Mouse (Mus musculus) midbrain, embryonic 11.5 days (tissue): ENCODE results near the gene Ednra. TPM values are rescaled to one million over a fixed set of nuclear protein-coding genes. Genes with fewer than 3 reads are reported as not detected.

Experiments used
- ATAC-seq: fragments of 200-750 bp; cut with Nextera tagmentation; 2 replicates; pipeline ENCODE4 v1.8.0; 2017; ENCODE audit warnings: moderate TSS enrichment, moderate library complexity; ENCODE audit not compliant: low FRiP score
- DNase-seq: peaks from one replicate; pipeline ENCODE4 v3.0.0; 2015; ENCODE audit warnings: low spot score; ENCODE audit errors: missing footprints
- H3K27ac ChIP-seq: fragments of 300-500 bp; sonication (generic); 2 replicates; pipeline ENCODE4 v1.5.1; 2014; ENCODE audit warnings: low read depth, low read length
- H3K27me3 ChIP-seq: fragments of 300-500 bp; sonication (generic); 2 replicates; pipeline ENCODE4 v1.6.1; 2014; ENCODE audit warnings: mild to moderate bottlenecking, low read length, moderate library complexity, mixed read lengths; ENCODE audit not compliant: control insufficient read depth, insufficient read depth
- H3K36me3 ChIP-seq: fragments of 300-500 bp; sonication (generic); 2 replicates; pipeline ENCODE4 v1.6.1; 2014; ENCODE audit warnings: mild to moderate bottlenecking, low read length, moderate library complexity, mixed read lengths; ENCODE audit not compliant: control insufficient read depth, insufficient read depth
- H3K4me1 ChIP-seq: fragments of 300-500 bp; sonication (generic); 2 replicates; pipeline ENCODE4 v1.6.1; 2014; ENCODE audit warnings: low read length; ENCODE audit not compliant: control insufficient read depth, insufficient read depth
- H3K4me2 ChIP-seq: fragments of 300-500 bp; sonication (generic); 2 replicates; pipeline ENCODE4 v1.6.1; 2014; ENCODE audit warnings: mild to moderate bottlenecking, moderate library complexity
- H3K4me3 ChIP-seq: fragments of 300-500 bp; sonication (generic); 2 replicates; pipeline ENCODE4 v1.5.1; 2014; ENCODE audit warnings: low read depth, low read length
- H3K9ac ChIP-seq: fragments of 300-500 bp; sonication (generic); 2 replicates; pipeline ENCODE4 v1.6.1; 2014; ENCODE audit warnings: low read length
- H3K9me3 ChIP-seq: fragments of 300-500 bp; sonication (generic); 2 replicates; pipeline ENCODE4 v1.6.1; 2016; ENCODE audit warnings: low read length; ENCODE audit not compliant: control insufficient read depth
- WGBS: fragments of 180-500 bp; shearing (Covaris S2); extraction: QIAGEN DNeasy Blood & Tissue Kit; methylation state at CpG from one replicate; pipeline ENCODE4 v1.1.7; 2014; 5-methylcytosine and 5-hydroxymethylcytosine counted together
- polyA plus RNA-seq: library from polyadenylated mRNA; unstranded; fragments of >200 nt; fragmentation: Nextera tagmentation; extraction: Ambion mirVana; gene quantifications from 2 replicates; pipeline ENCODE4 v1.2.1, GENCODE M21; 2014

The Ednra gene
- polyA plus RNA-seq, 1 experiment from 2014 or later: 13.4 TPM

DNA sequence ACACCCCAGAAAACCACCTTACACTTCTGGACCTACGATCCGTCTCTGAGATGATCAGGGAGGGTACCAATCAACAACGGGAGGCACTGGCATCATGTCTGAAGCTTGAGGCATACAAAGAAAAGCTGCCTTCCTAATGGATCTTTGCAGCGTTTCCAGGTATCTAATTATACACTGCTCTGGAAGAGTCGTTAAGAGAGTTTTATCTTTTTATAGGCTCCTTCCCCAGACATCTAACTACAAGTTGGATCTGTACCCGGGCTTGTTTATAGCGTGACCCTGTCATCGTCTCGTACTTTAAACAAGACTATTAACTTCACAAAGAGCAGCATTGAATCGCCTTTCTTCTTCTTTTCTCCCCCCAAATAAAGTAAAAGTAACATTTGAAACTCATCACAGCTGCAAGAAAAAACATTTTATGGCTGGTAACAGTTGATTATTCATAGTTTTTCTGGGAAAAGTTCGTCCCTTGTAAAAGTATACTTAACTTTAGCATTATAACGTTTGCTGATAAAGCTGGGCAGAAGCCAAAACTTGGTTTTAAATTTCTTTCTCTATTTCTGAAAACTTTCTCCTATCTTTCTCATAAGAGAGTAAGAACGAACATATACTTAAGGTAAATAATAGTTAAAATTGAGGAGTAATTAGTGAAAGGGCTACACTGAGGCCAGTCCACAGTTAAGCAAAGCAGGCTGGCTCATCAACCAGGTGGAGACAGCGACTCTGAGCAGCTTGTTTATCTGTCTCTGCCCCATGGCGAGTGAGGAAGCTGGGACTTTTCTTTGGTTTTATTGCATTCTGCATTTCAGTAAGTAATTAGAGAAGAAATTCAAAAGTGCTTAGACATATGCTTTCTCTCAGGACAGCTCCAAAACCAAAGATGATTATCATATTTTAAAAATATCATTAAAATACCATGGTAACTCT, 42.0 kb downstream of the Ednra start:
- WGBS: 84% methylated on average over 15 of the region's 15 CpGs
- Histone ChIP-seq H3K9ac (no peak overlapping the region), H3K4me2 (no peak overlapping the region), H3K9me3 (no peaks in the 10 kb centered on the region), H3K27ac (no peak overlapping the region), H3K4me3 (no peak overlapping the region), H3K4me1 (no peaks in the 10 kb centered on the region), H3K36me3 (no peaks in the 10 kb centered on the region), H3K27me3 (no peaks in the 10 kb centered on the region)
- ATAC-seq (no peak), DNase-seq (peak; percentile 44)

DNA sequence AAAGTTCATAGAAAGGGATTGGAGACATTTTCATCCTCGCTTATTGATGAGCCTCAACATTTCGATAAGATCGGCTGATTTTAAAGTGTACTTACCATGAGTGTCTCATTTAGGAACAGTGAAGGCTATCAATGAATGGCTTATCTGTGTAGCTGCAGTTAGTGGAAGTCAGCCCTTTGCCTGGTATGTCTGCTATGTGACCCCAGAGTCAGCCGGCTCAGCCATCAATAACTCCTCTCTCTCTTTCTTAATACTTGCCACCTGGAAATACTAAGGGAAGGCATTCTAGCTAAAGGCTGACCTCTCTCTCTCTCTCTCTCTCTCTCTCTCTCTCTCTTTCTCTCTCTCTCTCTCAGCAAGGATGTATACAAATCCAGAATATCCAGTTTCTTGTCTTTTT, 52.2 kb downstream of the Ednra start:
- DNase-seq (peak; percentile 76), ATAC-seq (no peak)
- no peaks in the 10 kb centered on the region for H3K27me3 ChIP-seq
- no peaks in the 10 kb centered on the region for H3K36me3 ChIP-seq
- no peak overlapping the region for H3K9ac ChIP-seq
- H3K4me1 ChIP-seq: no peaks in the 10 kb centered on the region
- H3K4me3 ChIP-seq: no peak overlapping the region
- H3K9me3 ChIP-seq: no peaks in the 10 kb centered on the region
- WGBS: 82% methylated on average over 4 of the region's 4 CpGs
- H3K4me2 ChIP-seq: no peak overlapping the region
- H3K27ac ChIP-seq: no peak overlapping the region

DNA sequence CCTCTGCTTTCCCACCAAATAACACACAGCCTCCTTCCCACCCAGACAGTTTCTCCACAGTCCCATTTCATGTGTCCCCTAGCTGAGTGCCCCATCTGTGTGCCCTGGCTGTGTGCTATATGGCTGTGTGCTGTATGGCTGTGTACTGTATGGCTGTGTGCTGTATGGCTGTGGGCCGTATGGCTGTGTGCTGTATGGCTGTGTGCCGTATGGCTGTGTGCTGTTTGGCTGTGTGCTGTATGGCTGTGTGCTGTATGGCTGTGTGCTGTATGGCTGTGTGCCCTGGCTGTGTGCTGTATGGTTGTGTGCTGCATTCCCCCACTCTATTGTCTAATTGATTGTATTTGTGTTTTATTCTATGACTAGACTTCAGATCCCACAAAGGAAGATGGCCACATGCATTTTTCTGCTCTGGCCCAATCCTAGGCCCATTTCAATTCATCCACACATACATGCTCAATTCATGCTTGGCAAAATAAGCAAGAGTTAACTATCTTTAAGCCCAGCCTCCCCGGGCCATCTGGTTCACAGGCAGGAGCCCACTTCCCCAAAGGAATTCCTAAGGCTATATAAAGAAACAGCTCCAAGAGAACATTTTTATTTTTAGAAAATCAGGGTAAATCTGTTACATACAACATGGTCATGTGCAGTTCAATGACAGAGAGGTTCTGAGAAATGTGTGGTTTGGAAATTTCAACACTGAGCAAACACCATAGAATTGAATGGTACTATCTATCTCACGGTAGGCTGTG, 53.5 kb downstream of the Ednra start:
- H3K27me3 ChIP-seq: no peaks in the 10 kb centered on the region
- 89% methylated on average over 4 of the region's 4 CpGs for WGBS
- no peak for ATAC-seq

DNA sequence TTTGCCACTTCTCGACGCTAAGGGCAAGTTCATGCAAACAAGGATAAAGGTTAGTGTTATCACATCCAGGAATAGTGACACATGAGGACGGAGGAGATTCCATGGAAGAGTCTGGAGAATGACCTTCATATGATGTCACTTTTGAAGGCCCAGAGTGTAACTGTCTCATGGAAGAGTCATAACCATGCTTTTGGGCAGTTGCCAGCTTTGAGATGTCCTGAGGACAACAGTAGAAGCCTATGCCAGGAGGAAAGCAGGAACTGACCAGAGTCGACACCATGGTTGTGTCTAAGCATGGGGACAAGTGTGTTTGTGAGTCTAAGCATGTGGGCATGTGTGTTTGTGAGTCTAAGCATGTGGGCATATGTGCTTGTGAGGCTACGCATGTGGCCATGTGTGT, 56.3 kb downstream of the Ednra start:
- no peak for ATAC-seq
- H3K9ac ChIP-seq: no peak overlapping the region
- no peaks in the 10 kb centered on the region for H3K36me3 ChIP-seq
- H3K4me1 ChIP-seq: no peaks in the 10 kb centered on the region
- no peaks in the 10 kb centered on the region for H3K9me3 ChIP-seq
- no peak overlapping the region for H3K4me2 ChIP-seq
- WGBS: 91% methylated on average over 5 of the region's 5 CpGs
- H3K27me3 ChIP-seq: no peaks in the 10 kb centered on the region
- no peak overlapping the region for H3K27ac ChIP-seq
- no peak for DNase-seq
- no peak overlapping the region for H3K4me3 ChIP-seq

More for the DNA sequence above, 53.5 kb downstream of the Ednra start:
- Histone ChIP-seq H3K4me3 (no peak overlapping the region), H3K36me3 (no peaks in the 10 kb centered on the region), H3K27ac (no peak overlapping the region), H3K9me3 (no peaks in the 10 kb centered on the region), H3K4me1 (no peaks in the 10 kb centered on the region), H3K9ac (no peak overlapping the region), H3K4me2 (no peak overlapping the region)
- DNase-seq: peak; percentile 23

DNA sequence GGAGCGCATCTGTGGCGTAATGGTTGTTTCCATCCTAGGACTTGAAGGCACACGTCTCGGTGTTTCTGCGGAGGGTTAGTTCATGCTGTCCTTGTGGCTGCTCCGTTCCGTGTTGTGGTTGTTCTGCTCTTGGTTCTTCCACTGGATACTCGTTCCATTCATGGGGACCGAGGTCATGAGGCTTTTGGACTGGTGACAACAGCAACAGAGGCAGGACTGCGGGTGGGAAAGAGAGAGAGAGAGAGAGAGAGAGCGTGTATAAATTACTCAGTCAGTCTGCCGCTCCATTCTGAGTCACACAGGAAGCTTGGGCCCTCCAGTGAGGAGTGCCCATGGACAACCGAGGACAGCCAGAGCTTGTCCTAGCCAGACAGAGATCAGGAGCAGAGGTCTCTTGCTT, 59.4 kb downstream of the Ednra start:
- Histone ChIP-seq H3K4me3 (no peak overlapping the region), H3K4me2 (no peak overlapping the region), H3K27me3 (no peaks in the 10 kb centered on the region), H3K9me3 (no peaks in the 10 kb centered on the region), H3K9ac (no peak overlapping the region), H3K27ac (no peak overlapping the region), H3K36me3 (no peaks in the 10 kb centered on the region), H3K4me1 (no peaks in the 10 kb centered on the region)
- 96% methylated on average over 13 of the region's 13 CpGs for WGBS
- DNase-seq (no peak), ATAC-seq (no peak)

DNA sequence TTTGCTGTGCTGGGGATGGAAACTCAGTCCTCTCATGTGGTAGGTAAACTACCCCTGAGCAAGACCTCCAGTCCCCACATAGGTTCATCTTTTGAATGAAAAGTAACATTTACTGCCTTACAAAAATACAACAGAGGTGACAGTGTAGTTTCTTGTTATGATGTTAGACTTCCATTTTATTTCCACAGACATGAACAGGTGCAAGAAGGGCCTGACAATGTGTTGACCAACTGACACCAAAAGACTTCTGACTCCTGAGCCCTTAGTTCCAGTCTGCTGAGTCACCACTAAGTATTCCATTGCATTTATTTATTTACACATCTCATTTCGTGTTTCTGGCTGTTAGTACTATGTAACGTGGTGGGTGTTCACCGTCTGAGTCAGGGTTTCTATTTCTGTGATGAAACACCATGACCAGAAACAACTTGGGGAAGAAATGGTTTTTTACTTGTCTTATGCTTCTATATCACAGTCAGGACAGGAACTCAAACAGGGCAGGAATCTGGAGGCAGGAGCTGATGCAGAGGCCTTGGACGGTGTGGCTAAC, 64.7 kb downstream of the Ednra start:
- Histone ChIP-seq H3K9ac (no peak overlapping the region), H3K36me3 (no peaks in the 10 kb centered on the region), H3K4me1 (no peaks in the 10 kb centered on the region), H3K4me3 (no peak overlapping the region), H3K27me3 (no peaks in the 10 kb centered on the region), H3K4me2 (no peak overlapping the region), H3K27ac (no peak overlapping the region), H3K9me3 (no peaks in the 10 kb centered on the region)
- DNase-seq (no peak), ATAC-seq (no peak)
- 87% methylated on average over 4 of the region's 4 CpGs for WGBS

DNA sequence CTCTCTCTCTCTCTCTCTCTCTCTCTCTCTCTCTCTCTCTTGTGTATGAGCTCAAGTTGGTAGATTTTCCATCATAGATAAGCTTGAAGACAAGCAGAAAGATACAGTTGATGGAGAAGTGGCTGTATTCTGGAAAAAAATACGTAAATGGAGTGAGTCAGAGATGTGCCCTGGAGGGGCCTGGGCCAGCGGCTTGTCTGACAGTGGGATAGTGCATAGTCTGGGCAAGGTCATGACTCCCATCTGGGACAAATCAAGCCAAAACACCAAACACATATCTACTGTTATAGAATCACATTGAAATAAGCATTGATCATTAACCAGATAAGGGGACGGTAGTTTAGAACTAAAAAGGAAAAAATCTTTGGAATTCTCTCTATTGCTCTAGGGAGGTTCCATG, 65.9 kb downstream of the Ednra start:
- DNase-seq: no peak
- no peak overlapping the region for H3K27ac ChIP-seq
- 79% methylated on average over 3 of the region's 3 CpGs for WGBS
- no peak for ATAC-seq
- no peaks in the 10 kb centered on the region for H3K36me3 ChIP-seq
- no peak overlapping the region for H3K9ac ChIP-seq
- no peak overlapping the region for H3K4me2 ChIP-seq
- H3K4me3 ChIP-seq: no peak overlapping the region
- no peaks in the 10 kb centered on the region for H3K9me3 ChIP-seq
- H3K4me1 ChIP-seq: no peaks in the 10 kb centered on the region
- no peaks in the 10 kb centered on the region for H3K27me3 ChIP-seq

DNA sequence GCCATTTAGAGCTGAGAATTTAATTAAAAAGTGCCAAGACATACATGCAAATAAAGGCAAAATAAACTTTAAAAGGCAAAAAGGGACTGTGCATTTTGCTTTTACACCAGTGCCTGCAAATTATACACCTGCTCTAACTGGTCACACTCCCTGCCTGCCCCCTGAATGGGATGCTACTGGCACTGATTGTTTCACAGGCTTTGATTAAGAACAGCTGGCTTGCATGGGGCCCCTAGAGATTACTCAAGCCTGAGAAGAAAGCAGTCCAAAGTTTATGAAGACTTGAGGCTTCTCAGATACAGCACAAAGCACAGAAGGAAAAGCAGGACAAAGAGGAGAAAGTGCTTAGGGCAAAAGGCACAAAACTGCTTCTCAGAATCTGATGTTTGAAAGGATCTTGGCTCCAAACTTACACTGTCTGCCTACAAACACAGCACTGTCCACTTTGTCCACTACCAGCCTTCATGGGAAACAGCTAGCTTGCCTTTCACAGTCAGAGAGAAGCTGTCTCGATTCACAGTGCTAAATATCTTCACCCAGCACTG, 73.5 kb downstream of the Ednra start:
- Histone ChIP-seq H3K27me3 (no peaks in the 10 kb centered on the region), H3K4me1 (no peaks in the 10 kb centered on the region), H3K9ac (no peak overlapping the region), H3K36me3 (no peaks in the 10 kb centered on the region), H3K9me3 (no peaks in the 10 kb centered on the region), H3K4me2 (no peak overlapping the region), H3K27ac (no peak overlapping the region), H3K4me3 (no peak overlapping the region)
- 57% methylated on average over 1 of the region's 1 CpGs for WGBS
- ATAC-seq: no peak
- DNase-seq: no peak
